Mouse (Mus musculus) sigmoid colon, adult 10 weeks (tissue): Measurements from ENCODE around the gene Zscan2. TPM values are rescaled to one million over a fixed set of nuclear protein-coding genes. Genes with fewer than 3 reads are reported as not detected.

Experiments
- polyA plus RNA-seq: library from polyadenylated mRNA; stranded (reverse); fragments of 350-450 nt; fragmentation: Illumina TruSeq; extraction: RNeasy Lipid Tissue Mini Kit (QIAGEN cat#74804); gene quantifications from one replicate; pipeline ENCODE4 v1.2.3, GENCODE M21; 2014; ENCODE audit warnings: low read depth, low replicate concordance

Zscan2 gene
- polyA plus RNA-seq: 0.57 TPM

GRCm38 (mm10) chr7:80860729-80861274, at the start of gene Zscan2:
Gene Zscan2 (plus strand): TSS chr7:80860920.

GRCm38 (mm10) chr7:80825843-80826403, 34.8 kb upstream of the Zscan2 start, which contains the start of gene Iqgap1:
Gene Iqgap1 (minus strand): TSS chr7:80825974.

GRCm38 (mm10) chr7:80900944-80901501, 40.3 kb downstream of the Zscan2 start, which contains the start of gene Wdr73:
Gene Wdr73 (minus strand): TSS chr7:80901269.

GRCm38 (mm10) chr7:80904921-80905515, 44.3 kb downstream of the Zscan2 start, which contains the start of gene Nmb:
Gene Nmb (minus strand): TSS chr7:80905076.

Other genes starting within 250 kb of the Zscan2 start
- gene Crtc3, start 172.0 kb upstream of the Zscan2 start, polyA plus RNA-seq: 2.4 TPM
- gene Iqgap1, start 34.9 kb upstream of the Zscan2 start, polyA plus RNA-seq: 130 TPM
- 13.6 TPM for gene Wdr73, start 40.3 kb downstream of the Zscan2 start, polyA plus RNA-seq
- gene Nmb, start 44.2 kb downstream of the Zscan2 start, polyA plus RNA-seq: not detected
- gene Sec11a, start 86.9 kb downstream of the Zscan2 start, polyA plus RNA-seq: 143 TPM
- gene Zfp592, start 132.8 kb downstream of the Zscan2 start, polyA plus RNA-seq: 9.4 TPM
- gene Alpk3, start 196.7 kb downstream of the Zscan2 start, polyA plus RNA-seq: not detected